Mouse (Mus musculus) right cerebral cortex, postnatal 36 days (tissue): Measurements from ENCODE around the gene Dmap1.

Source experiments
- DNase-seq, 2 experiments: peaks; one replicate each; pipeline ENCODE4 v3.0.0; 2022; ENCODE audit warnings: low spot score in 2 of 2, mixed read lengths in 1 of 2

Gene Dmap1

GRCm38 (mm10) chr4:117656961-117657360 lies 25.1 kb downstream of the Dmap1 start:
- DNase-seq: no peak

DNA sequence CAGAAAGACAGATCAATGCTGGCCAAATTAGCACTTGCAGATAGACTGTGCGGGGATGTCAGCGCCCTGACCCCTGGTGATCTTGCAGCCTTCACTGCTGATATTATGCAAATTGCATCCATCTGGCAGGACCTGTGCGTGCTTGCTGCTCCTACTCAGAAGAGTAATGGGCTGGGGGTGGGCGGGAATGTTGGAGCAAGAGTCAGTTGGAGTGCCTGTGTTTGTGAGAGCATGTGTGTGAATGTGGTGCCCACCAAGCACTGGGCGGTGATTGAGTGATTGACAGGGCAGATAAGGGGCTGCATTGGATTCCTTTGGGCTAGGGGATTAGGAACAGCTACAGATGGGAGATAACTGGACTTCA lies 26.6 kb downstream of the Dmap1 start:
- DNase-seq: no peak

- DNase-seq: no peak
Measured at GRCm38 (mm10) chr4:117654703-117655499, 27.2 kb downstream of the Dmap1 start.

- no peak for DNase-seq
Measured at GRCm38 (mm10) chr4:117654016-117654702, 27.9 kb downstream of the Dmap1 start.

GRCm38 (mm10) chr4:117652727-117653126 lies 29.3 kb downstream of the Dmap1 start:
- DNase-seq: no peak

GRCm38 (mm10) chr4:117651626-117652101 lies 30.4 kb downstream of the Dmap1 start:
- DNase-seq: peak in 1 of 2 experiments; percentile 37

DNA sequence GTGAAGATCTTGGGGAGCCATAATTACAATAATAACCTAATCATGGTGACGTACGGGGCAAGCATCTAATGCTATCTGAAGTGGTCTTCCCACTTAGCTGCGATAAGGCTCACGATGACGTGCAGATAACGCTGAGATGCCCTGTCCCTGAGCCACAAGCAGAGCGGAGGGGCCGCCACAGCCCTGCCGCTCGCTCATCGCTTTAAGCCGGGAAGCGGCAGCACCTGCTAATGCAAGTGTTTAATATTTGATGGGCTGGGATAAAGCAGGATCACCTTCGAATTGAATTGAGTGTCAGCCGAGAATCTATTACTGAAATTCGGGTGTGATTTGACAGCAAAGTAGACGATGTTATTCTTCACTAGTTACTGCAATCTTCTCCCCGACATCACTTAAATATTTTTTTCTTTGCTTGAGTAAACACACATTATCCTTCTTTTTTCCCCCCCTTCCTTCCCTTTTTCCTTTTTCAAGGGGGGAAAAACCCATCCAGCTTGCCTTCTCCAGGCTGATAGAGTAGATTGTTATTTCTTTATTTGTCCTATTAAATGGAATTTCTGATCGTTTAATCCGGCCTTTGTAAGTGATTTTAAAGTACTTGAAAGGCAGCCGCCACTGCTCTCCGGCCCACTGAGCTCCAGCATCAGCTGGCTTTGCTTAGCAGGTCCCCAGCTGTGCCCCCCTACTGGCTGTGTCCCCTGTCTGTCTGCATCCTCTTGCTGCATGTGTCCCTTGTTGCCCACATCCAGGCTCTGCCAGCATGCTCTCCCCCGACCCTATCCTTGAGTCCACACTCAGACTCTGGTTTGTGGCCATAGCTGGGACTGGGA lies 34.9 kb downstream of the Dmap1 start:
- DNase-seq: no peak

DNA sequence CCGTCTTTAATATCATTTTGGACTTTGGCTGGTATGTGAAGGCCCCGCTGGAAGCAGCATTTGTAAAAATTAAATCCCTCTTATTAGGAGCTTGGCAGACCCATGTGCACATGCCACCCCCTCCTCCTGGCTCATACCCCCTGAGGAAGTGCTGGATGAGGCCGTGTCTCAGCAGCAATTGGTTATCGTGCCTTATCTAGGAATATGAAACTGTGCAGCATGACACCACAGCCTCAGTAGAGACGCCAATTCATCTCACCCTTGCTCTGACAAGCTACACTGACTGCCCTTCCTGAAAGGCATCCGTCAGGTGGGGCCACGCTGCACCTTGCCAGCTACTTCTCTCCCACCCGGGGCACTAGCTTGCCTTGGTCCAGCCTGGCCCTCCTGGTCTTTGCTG lies 35.6 kb downstream of the Dmap1 start:
- no peak for DNase-seq

DNA sequence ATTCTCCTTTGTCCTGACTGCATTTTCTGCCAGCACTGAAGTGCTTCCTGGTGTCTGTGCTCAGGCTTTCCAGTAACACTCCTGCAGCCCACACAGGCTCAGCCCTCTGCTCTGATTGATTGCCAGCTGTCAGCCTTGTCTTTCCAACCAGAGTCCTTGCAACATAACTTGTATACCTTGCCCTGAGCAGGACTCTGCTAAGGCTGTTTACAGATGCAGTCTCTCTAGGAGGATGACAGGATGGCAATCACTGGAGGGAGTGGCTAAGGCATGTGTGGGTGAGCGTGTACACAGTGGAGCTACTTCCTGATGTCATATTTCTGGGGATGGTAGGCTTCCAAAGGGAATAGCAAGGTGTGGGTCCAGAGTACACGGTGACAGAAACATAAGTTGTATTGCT lies 36.2 kb downstream of the Dmap1 start:
- no peak for DNase-seq

- no peak for DNase-seq
Measured at GRCm38 (mm10) chr4:117645031-117645435, 37.0 kb downstream of the Dmap1 start.

GRCm38 (mm10) chr4:117641804-117642203 lies 40.3 kb downstream of the Dmap1 start:
- DNase-seq: no peak

GRCm38 (mm10) chr4:117640925-117641703 lies 41.0 kb downstream of the Dmap1 start:
- no peak for DNase-seq

DNA sequence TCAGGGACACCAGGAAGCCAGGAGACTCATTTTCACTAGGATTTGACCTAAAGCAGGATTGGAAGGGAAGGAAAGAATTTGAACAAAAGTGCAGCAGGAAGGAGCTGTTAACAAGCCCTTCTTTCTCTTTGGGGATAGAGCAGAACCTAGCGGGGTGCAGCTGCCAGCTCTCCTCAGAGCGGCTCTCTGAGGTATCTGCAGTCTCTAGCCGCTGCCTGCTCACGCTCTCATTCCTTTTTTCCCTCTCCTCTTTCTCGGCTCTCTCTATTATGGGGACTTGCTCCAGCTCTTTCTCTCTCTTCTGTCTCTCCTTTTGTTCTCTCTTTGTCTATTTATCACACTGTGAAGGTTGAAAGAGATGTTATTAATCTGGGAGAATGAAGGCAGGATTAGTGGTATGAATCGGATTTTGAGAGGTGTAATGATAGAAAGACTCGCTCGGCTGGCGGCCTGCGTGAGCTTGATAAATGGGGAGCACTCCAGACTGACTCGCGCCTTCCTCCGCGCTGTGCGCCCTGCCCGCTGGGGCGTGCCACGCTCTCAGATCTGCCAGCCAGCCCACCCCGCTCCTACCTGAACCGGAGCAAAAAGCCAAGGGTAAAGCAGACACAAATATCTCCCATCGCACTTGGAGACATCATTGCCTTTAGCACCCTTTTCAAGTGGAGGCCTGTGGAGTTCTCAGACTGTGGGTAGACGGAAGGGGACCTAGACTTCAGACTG lies 45.0 kb downstream of the Dmap1 start:
- no peak for DNase-seq

- no peak for DNase-seq
Measured at GRCm38 (mm10) chr4:117636152-117636551, 45.9 kb downstream of the Dmap1 start.

DNA sequence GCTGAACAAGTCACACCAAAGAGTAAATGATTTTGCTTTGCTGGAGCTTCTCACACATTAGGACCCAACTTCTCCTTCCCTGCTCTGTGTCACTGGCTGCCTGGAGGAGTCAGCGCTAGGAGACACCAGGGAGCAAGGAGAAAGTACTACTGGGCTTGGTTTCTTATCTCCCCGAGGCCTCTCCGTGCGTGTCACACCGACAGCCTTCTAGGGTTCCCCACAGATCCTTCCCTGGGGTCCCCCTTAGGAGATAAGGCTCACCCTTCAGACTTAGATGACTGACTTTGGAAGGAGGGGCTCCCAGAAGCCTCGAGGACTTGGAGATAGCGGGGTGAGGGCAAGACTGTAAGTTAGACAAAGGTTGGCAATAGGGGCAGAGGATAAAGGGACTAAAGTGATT lies 47.4 kb downstream of the Dmap1 start:
- no peak for DNase-seq

DNA sequence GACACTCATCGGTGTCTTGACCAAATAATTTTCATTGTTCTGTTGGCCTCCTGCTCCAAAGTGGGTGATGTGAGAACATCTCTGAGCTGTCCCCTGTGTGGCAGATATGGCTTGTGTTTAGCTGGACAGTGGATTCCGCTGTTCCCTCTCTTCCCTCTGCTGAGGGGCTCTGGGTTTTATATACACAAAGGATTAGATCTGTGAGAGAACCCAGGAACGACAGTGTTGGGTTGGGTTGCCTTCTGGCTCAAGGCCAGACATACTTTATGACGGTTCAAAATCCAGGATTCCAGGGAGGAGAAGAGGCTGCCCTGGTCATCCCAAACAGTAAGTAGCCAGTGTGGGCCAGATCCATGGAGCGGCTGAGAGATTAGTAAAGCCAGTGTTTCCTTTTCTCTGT lies 48.5 kb downstream of the Dmap1 start:
- DNase-seq: no peak

- DNase-seq: no peak
Measured at GRCm38 (mm10) chr4:117630053-117630670, 51.9 kb downstream of the Dmap1 start.

GRCm38 (mm10) chr4:117628464-117628863 lies 53.6 kb downstream of the Dmap1 start:
- no peak for DNase-seq
